Mouse (Mus musculus) heart, embryonic 15.5 days (tissue): ENCODE data around the gene Abi2. TPM values are rescaled to one million over a fixed set of nuclear protein-coding genes. Genes with fewer than 3 reads are reported as not detected.

ENCODE experiments used
- ATAC-seq: fragments of 200-750 bp; cut with Nextera tagmentation; replicated peaks from 2 replicates; pipeline ENCODE4 v1.8.0; 2017; ENCODE audit warnings: low read depth, moderate TSS enrichment; ENCODE audit not compliant: insufficient number of reproducible peaks, insufficient read depth, low FRiP score
- H3K27ac ChIP-seq: fragments of 300-500 bp; sonication (generic); 2 replicates; pipeline ENCODE4 v1.5.1; 2015; ENCODE audit warnings: mild to moderate bottlenecking, inconsistent platforms
- H3K27me3 ChIP-seq: fragments of 300-500 bp; sonication (generic); 2 replicates; pipeline ENCODE4 v1.6.1; 2015; ENCODE audit warnings: inconsistent platforms
- H3K36me3 ChIP-seq: fragments of 300-500 bp; sonication (generic); 2 replicates; pipeline ENCODE4 v1.6.1; 2015; ENCODE audit warnings: mild to moderate bottlenecking, inconsistent platforms
- H3K4me1 ChIP-seq: fragments of 300-500 bp; sonication (generic); replicated peaks from 2 replicates; pipeline ENCODE4 v1.6.1; 2015; ENCODE audit warnings: inconsistent platforms
- H3K4me2 ChIP-seq: fragments of 300-500 bp; sonication (generic); 2 replicates; pipeline ENCODE4 v1.6.1; 2015; ENCODE audit warnings: inconsistent platforms, mild to moderate bottlenecking, moderate library complexity
- H3K4me3 ChIP-seq: fragments of 300-500 bp; sonication (generic); 2 replicates; pipeline ENCODE4 v1.5.1; 2015; ENCODE audit warnings: mild to moderate bottlenecking, inconsistent platforms
- H3K9ac ChIP-seq: fragments of 300-500 bp; sonication (generic); 2 replicates; pipeline ENCODE4 v1.6.1; 2015; ENCODE audit warnings: mild to moderate bottlenecking, inconsistent platforms
- H3K9me3 ChIP-seq: fragments of 300-500 bp; sonication (generic); replicated peaks from 2 replicates; pipeline ENCODE4 v1.6.1; 2016; ENCODE audit warnings: inconsistent platforms
- WGBS: fragments of 180-500 bp; shearing (Covaris S2); methylation state at CpG from one replicate; pipeline ENCODE4 v1.1.7; 2015; ENCODE audit warnings: mixed read lengths; 5-methylcytosine and 5-hydroxymethylcytosine counted together
- polyA plus RNA-seq: library from polyadenylated mRNA; unstranded; fragments of >200 nt; fragmentation: Nextera tagmentation; extraction: Ambion mirVana; gene quantifications from 2 replicates; pipeline ENCODE4 v1.2.1, GENCODE M21; 2015

Abi2 gene
- 22.4 and 25.4 TPM in 2 replicates for polyA plus RNA-seq

DNA sequence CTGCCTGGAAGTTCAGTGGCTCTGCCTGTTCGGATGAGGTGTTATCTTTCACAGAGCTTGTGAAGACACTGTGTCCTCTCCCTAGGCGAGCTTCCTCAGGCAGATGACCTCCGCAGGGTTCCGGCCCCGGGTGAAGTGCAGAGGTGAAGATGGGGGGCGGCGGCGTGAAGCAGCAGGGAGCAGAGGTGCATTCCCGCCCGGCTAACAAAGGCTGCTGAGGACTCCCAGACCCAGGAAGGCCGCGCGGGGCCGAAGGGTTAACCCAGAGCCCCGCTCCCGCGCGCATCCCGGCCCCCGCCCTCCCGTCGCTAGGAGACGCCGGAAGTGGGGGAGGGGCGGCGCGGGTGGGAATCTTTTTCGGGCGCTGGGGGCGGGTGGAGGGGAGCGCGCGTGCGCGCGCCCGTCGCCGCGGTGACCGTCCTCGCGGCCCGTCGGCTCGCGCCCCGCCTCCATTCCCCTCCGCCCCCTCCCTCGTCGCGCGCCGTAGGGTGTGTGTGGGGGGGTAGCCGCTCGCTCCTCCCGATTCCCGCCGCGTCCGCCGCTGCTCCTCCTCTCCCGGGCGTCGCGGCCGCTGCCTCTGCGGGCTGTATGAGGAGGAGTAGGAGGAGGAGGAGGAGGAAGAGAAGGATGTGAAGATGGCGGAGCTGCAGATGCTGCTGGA, at the start of gene Abi2:
Gene Abi2, plus strand, starts transcription at position 452 of the 661 bp plus-strand sequence.
- no peaks in the 10 kb centered on the region for H3K36me3 ChIP-seq
- H3K27me3 ChIP-seq = no peaks in the 10 kb centered on the region
- no peaks in the 10 kb centered on the region for H3K9me3 ChIP-seq
- peak within 1 kb of the TSS; percentile 73 for H3K4me3 ChIP-seq
- peak within 1 kb of the TSS; percentile 77 for H3K9ac ChIP-seq
- H3K4me2 ChIP-seq = peak within 1 kb of the TSS; percentile 67
- H3K4me1 ChIP-seq = peaks cover 28% of the 10 kb centered on the region
- H3K27ac ChIP-seq = peak within 1 kb of the TSS; percentile 89
- peak; percentile 96 for ATAC-seq
- under 1% methylated on average over 58 of the region's 69 CpGs for WGBS

DNA sequence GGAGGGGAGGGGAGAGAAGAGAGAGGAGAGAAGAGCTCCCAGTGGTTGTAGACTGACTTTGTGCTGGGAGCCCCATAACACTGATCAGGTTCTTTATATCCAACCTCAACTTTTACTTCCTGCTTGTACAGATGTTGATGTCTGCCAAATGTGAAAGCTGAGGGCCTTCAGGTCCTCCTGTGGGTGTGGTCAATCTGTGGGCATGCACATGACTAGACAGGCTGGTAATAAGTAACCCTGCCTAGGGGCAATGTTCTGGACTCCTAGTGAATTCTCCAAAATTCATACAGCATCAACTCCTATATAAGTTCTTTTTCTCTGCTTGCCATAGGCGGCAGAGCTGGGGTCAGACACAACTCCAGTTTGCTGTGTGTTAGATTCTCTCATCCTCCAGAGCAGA, 47.8 kb upstream of the Abi2 start:
- ATAC-seq = no peak
- H3K4me2 ChIP-seq = no peak overlapping the region
- no peak overlapping the region for H3K4me3 ChIP-seq
- H3K27ac ChIP-seq = no peak overlapping the region
- no peak overlapping the region for H3K9ac ChIP-seq
- WGBS = 86% methylated on average over 1 of the region's 1 CpGs
- H3K36me3 ChIP-seq = peaks cover 17% of the 10 kb centered on the region; the same call in 1 of the 2 replicates
- no peaks in the 10 kb centered on the region for H3K4me1 ChIP-seq
- no peaks in the 10 kb centered on the region for H3K9me3 ChIP-seq
- H3K27me3 ChIP-seq = no peaks in the 10 kb centered on the region

DNA sequence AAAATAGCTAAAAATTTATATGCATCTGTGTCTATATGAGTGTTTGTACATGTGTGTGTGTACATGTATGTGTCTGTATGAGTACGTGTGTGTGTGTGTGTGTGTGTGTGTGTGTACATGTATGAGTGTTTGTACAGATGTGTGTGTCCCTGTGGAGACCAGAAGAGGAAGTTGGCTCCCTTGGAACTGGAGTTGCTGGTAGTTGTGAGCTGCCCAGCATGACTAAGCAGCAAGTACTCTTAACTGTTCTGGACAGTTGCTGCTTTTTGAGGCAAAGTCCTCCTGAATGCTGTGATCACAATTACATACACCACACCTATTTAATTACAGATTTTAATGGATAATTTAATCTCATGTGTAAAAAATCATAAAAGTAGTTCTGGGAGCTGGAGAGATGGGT, 32.9 kb upstream of the Abi2 start:
- H3K27ac ChIP-seq = no peak overlapping the region
- H3K4me3 ChIP-seq = no peak overlapping the region
- H3K9ac ChIP-seq = no peak overlapping the region
- no peaks in the 10 kb centered on the region for H3K9me3 ChIP-seq
- no peak for ATAC-seq
- WGBS = 84% methylated on average over 1 of the region's 1 CpGs
- H3K4me2 ChIP-seq = no peak overlapping the region
- H3K27me3 ChIP-seq = no peaks in the 10 kb centered on the region
- peaks cover 51% of the 10 kb centered on the region for H3K36me3 ChIP-seq
- H3K4me1 ChIP-seq = no peaks in the 10 kb centered on the region

DNA sequence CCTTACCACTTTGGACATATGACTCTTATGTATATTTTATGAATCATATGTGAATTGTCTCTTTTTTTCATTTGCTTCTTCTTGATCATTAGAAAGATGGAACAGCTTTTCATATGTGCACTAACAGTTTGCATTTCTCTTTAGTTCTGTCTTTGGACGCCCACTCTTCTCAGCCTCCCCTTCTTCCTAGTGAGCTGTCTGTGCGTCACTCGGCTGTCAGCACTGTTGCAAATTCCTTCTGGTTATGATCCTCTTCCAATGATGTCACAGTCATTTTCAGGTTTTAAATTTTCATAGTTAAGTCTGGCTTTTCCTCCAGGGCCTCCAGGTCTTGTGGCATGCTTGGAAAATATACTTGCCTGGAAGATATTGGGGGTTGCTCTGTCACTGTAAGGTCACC, 27.5 kb upstream of the Abi2 start:
- H3K9ac ChIP-seq = no peak overlapping the region
- H3K27me3 ChIP-seq = no peaks in the 10 kb centered on the region
- H3K27ac ChIP-seq = no peak overlapping the region
- peaks cover 50% of the 10 kb centered on the region for H3K36me3 ChIP-seq
- 88% methylated on average over 3 of the region's 3 CpGs for WGBS
- ATAC-seq = no peak
- H3K4me2 ChIP-seq = no peak overlapping the region
- H3K4me3 ChIP-seq = no peak overlapping the region
- no peaks in the 10 kb centered on the region for H3K4me1 ChIP-seq
- no peaks in the 10 kb centered on the region for H3K9me3 ChIP-seq

DNA sequence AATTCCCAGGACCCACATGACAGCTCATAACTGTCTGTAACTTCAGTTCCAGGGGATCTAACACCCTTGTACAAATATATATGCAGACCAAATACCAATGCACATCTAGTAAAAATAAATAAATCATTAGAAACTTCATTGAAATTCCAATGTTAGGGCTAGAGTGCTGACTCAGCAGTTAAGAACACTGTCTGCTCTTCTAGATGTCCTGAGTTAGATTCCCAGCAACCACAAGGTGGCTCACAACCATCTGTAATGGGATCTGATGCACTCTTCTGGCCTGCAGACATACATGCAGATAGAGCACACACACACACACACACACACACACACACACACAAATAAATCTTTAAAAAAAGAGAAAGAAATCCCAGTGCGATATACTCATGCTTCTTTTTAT, 4.6 kb upstream of the Abi2 start:
- H3K9ac ChIP-seq = no peak overlapping the region
- no peak overlapping the region for H3K27ac ChIP-seq
- no peaks in the 10 kb centered on the region for H3K36me3 ChIP-seq
- no peak overlapping the region for H3K4me2 ChIP-seq
- no peaks in the 10 kb centered on the region for H3K27me3 ChIP-seq
- H3K4me3 ChIP-seq = no peak overlapping the region
- WGBS = 98% methylated on average over 1 of the region's 1 CpGs
- ATAC-seq = no peak
- peaks cover 18% of the 10 kb centered on the region for H3K4me1 ChIP-seq
- H3K9me3 ChIP-seq = no peaks in the 10 kb centered on the region

DNA sequence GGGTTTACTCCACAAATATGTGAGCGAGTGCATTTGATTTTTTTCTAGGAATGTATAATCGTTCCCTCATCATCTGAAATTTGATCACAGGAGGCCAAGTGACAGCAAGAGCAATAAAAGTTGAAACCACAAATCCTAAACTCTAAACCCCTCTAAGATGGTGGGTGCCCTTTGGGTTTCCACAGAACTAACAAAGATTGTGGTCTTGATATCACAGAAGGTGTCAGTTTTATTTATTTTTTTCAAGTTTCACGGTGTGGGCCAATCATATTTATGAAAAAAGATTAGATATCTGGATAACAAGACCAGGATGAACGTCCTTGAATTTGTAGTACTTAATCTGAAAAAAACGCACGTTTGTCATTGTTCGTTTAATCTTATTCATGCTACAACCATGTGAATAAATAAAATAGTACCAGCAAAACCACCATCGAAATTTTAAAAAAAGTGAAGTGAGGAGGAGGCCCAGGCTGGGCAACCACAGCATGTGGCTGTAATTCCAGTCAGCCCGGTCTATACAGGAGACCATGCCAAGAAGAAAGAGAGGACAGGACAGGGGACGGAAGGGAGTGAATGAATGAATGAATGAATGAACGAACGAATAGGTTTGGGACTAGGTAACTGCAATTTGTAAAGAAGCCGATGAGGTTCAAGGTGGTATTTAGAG, 785 bp upstream of the Abi2 start:
- H3K36me3 ChIP-seq = no peaks in the 10 kb centered on the region
- ATAC-seq = peak; percentile 2; the same call in 1 of the 2 replicates
- peak overlapping the region; percentile 51 for H3K9ac ChIP-seq
- H3K27ac ChIP-seq = peak overlapping the region; percentile 89
- 22% methylated on average over 13 of the region's 13 CpGs for WGBS
- no peaks in the 10 kb centered on the region for H3K27me3 ChIP-seq
- H3K4me1 ChIP-seq = peaks cover 28% of the 10 kb centered on the region
- peak overlapping the region; percentile 73 for H3K4me3 ChIP-seq
- no peaks in the 10 kb centered on the region for H3K9me3 ChIP-seq
- peak overlapping the region; percentile 67 for H3K4me2 ChIP-seq

DNA sequence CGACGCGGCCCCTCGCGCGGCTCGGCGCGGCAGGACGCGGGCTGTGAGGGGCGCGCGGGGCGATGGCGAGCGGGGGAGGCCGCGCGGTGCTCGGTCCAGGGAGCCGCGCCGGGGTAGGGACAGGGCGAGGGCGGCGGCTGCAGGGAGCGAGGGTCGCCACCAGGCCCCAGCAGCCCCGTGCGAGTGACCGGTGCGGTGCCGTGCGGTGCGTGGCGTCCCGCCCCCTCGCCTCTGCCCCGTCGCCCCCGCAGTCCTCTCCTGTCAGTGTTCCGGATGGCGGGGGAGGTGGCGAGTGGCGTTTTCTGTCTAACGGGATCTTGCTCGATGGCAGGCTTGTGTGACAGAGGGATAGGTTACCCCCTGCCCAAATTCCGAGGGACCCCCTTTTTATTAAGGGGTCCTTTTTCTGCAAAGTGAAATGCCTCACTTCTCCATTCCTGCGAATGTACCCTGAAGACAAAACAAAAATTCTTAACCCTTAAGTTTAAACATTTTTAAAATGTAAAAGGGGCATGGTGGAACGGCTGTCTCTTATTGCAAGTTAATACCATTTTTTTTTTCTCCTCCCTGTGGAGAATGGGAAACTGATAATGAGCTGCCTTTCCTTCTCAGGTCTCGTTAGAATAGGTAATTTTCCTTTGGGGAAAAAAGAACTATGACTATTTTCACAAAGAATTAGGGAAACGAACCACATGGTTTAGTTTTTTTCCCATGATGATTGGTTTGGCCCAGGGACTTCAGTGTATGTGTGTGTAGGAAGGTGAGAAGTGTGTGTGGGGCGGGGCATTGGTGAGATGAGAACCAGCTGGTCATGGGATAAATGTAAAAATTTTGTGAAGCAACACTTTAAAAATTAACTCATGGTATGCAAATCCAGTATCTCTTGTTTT, 754 bp downstream of the Abi2 start:
- WGBS = 1% methylated on average over 47 of the region's 54 CpGs
- Histone ChIP-seq H3K9ac (peak overlapping the region; percentile 77), H3K36me3 (no peaks in the 10 kb centered on the region), H3K4me3 (peak overlapping the region; percentile 73), H3K9me3 (no peaks in the 10 kb centered on the region), H3K27ac (peak overlapping the region; percentile 89), H3K4me2 (peak overlapping the region; percentile 67), H3K4me1 (peaks cover 28% of the 10 kb centered on the region), H3K27me3 (no peaks in the 10 kb centered on the region)
- ATAC-seq = peak; percentile 68

DNA sequence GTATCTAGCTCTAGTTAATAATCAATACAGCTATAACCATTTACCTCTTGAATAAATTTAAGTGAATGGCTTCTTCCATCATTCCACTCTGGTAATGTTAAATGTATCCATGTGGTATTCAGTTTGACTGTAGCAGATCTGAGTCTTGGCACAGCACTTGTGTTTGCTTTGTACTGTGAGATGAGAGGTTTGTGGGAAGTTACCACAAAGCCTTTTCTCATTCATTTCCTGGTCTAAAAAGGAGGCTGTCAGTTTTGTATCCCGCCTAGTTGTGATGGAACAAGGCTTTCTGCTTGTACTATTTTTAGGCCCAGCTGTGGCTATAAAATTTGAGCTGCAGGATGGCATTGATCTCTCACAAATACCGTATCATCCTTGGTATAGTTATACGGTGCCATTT, 7.3 kb downstream of the Abi2 start:
- ATAC-seq = no peak
- 51% methylated on average over 3 of the region's 3 CpGs for WGBS
- no peaks in the 10 kb centered on the region for H3K36me3 ChIP-seq
- no peak overlapping the region for H3K4me2 ChIP-seq
- no peak overlapping the region for H3K27ac ChIP-seq
- no peak overlapping the region for H3K4me3 ChIP-seq
- no peak overlapping the region for H3K9ac ChIP-seq
- H3K9me3 ChIP-seq = no peaks in the 10 kb centered on the region
- no peaks in the 10 kb centered on the region for H3K27me3 ChIP-seq
- peaks cover 7% of the 10 kb centered on the region for H3K4me1 ChIP-seq

DNA sequence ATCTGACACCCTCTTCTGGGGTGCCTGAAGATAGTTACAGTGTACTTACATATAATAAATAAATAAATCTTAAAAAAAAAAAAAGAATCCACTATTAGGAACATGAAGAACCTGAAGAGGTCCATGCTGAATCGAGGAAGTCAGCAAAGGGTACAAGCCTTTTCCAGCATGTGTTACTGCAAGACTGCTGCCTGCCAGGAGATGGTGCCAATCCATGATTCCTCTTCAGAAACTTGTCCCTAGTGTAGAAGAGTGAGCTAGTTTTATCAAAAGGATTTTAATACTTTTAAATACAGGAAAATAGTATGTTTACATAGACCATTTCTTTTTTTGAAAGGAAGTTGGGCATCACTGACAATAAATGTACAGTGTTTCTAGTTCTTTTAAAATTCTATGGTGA, 14.5 kb downstream of the Abi2 start:
- Histone ChIP-seq H3K4me2 (no peak overlapping the region), H3K4me1 (no peaks in the 10 kb centered on the region), H3K4me3 (no peak overlapping the region), H3K9ac (no peak overlapping the region), H3K27ac (no peak overlapping the region), H3K27me3 (no peaks in the 10 kb centered on the region), H3K9me3 (no peaks in the 10 kb centered on the region), H3K36me3 (no peaks in the 10 kb centered on the region)
- no peak for ATAC-seq
- WGBS = 93% methylated on average over 1 of the region's 1 CpGs

DNA sequence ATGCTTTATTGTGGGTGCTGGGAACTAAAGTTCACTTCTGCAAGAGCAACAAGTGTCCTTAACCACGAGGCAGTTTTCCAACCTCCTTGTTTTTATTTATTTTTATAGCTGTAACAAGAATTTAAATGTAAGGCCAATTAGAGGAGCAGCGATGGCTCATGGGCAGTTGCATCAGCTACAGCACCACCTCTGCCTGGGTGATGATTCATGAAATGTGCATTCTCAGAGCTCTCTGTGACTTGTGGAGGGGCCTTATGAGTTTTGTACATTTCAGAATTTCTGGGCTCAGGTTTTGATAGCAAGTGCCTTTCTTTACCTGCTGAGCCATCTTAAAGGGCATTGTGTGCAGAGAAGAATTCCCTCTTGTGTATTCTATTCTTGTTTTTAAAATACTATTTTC, 18.9 kb downstream of the Abi2 start:
- 92% methylated on average over 2 of the region's 2 CpGs for WGBS
- ATAC-seq = no peak
- peaks cover 3% of the 10 kb centered on the region for H3K4me1 ChIP-seq

DNA sequence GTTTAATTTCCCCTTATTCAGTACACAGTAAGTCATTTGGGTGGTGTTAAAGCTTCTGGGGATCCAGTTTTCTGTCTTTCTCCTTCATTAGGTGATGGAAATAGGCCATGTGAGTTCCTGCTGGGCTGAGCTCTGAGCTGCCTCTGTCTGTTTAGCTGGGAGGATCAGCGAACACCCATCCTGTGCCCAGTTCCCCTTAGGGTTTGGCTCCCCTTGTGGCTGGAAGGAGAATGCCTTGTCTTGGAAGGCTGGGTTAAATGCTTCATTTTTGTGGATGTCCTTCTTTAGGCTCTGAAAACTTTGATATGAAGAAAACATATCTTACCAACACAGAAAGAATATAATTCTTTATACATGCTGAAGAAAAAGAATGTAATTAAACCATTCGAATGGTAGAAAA, 19.5 kb downstream of the Abi2 start:
- no peak overlapping the region for H3K27ac ChIP-seq
- no peaks in the 10 kb centered on the region for H3K36me3 ChIP-seq
- no peak for ATAC-seq
- 73% methylated on average over 2 of the region's 2 CpGs for WGBS
- H3K4me1 ChIP-seq = peaks cover 3% of the 10 kb centered on the region
- H3K9ac ChIP-seq = no peak overlapping the region
- H3K9me3 ChIP-seq = no peaks in the 10 kb centered on the region
- H3K4me3 ChIP-seq = no peak overlapping the region
- H3K27me3 ChIP-seq = no peaks in the 10 kb centered on the region
- H3K4me2 ChIP-seq = no peak overlapping the region

More for the DNA sequence above, 18.9 kb downstream of the Abi2 start:
- H3K4me3 ChIP-seq = no peak overlapping the region
- no peaks in the 10 kb centered on the region for H3K9me3 ChIP-seq
- H3K36me3 ChIP-seq = no peaks in the 10 kb centered on the region
- no peaks in the 10 kb centered on the region for H3K27me3 ChIP-seq
- H3K27ac ChIP-seq = no peak overlapping the region
- H3K9ac ChIP-seq = no peak overlapping the region
- no peak overlapping the region for H3K4me2 ChIP-seq
